Mouse (Mus musculus) MEL (cell line): ENCODE results near the gene Gm8298. TPM values are rescaled to one million over a fixed set of nuclear protein-coding genes. Genes with fewer than 3 reads are reported as not detected.
"Not testable (repeated sequence)": the region's sequence is repeated elsewhere in the genome, so short reads cannot be mapped to it uniquely, and the experiment has no call there.

Experiments used
- DNase-seq: peaks from one replicate; pipeline ENCODE4 v3.0.0; 2011; ENCODE audit warnings: low read depth, low spot score
- H3K27ac ChIP-seq: 2 replicates; pipeline ENCODE4 v1.5.1; 2012; ENCODE audit warnings: low read depth, mild to moderate bottlenecking, control low read depth, low read length, moderate library complexity; ENCODE audit not compliant: control insufficient read depth
- H3K27me3 ChIP-seq, 2 experiments: fragments of 150-350 bp in 1 of 2; sonication (generic) in 1 of 2; 2 replicates each; pipeline ENCODE4 v1.6.1; 2012; ENCODE audit warnings: low read length in 2 of 2, mild to moderate bottlenecking in 2 of 2, improper control_type of control experiment in 1 of 2, moderate library complexity in 1 of 2; ENCODE audit not compliant: insufficient read depth in 2 of 2, control insufficient read depth in 1 of 2
- H3K36me3 ChIP-seq, 2 experiments: 2 replicates each; pipeline ENCODE4 v1.6.1; 2012 to 2014; ENCODE audit warnings: low read length in 2 of 2, improper control_type of control experiment in 1 of 2, inconsistent platforms in 1 of 2, mild to moderate bottlenecking in 1 of 2; ENCODE audit not compliant: insufficient read depth in 2 of 2, control insufficient read depth in 1 of 2
- H3K4me1 ChIP-seq, 2 experiments: fragments of 150-350 bp in 1 of 2; sonication (generic) in 1 of 2; 2 replicates each; pipeline ENCODE4 v1.6.1; 2012; ENCODE audit warnings: low read length in 2 of 2, improper control_type of control experiment in 1 of 2, mild to moderate bottlenecking in 1 of 2; ENCODE audit not compliant: insufficient read depth in 2 of 2, control insufficient read depth in 1 of 2
- H3K4me3 ChIP-seq, 2 experiments: fragments of 150-350 bp in 1 of 2; sonication (generic) in 1 of 2; 2 replicates each; pipeline ENCODE4 v1.5.1; 2012; ENCODE audit warnings: low read depth in 2 of 2, low read length in 2 of 2, mild to moderate bottlenecking in 2 of 2, moderate library complexity in 2 of 2, control low read depth in 1 of 2, improper control_type of control experiment in 1 of 2; ENCODE audit not compliant: control insufficient read depth in 1 of 2, insufficient read depth in 1 of 2
- H3K79me2 ChIP-seq: 2 replicates; pipeline ENCODE4 v1.6.1; 2012; ENCODE audit warnings: mild to moderate bottlenecking, low read length, moderate library complexity; ENCODE audit not compliant: control insufficient read depth, poor library complexity, insufficient read depth
- H3K9ac ChIP-seq: 2 replicates; pipeline ENCODE4 v1.6.1; 2012; ENCODE audit warnings: low read depth, mild to moderate bottlenecking, control low read depth, low read length, moderate library complexity; ENCODE audit not compliant: control insufficient read depth, poor library complexity, severe bottlenecking
- H3K9me3 ChIP-seq: fragments of 150-350 bp; sonication (generic); replicated peaks from 2 replicates; pipeline ENCODE4 v1.6.1; 2012; ENCODE audit warnings: mild to moderate bottlenecking, low read length, improper control_type of control experiment, moderate library complexity; ENCODE audit not compliant: insufficient read depth
- CTCF ChIP-seq, 3 experiments: IDR thresholded peaks in 2 of 3; conservative IDR thresholded peaks in 1 of 3; 2 replicates each; pipeline ENCODE4 v1.5.1; 2011 to 2012; ENCODE audit warnings: low read length in 3 of 3, low read depth in 2 of 3, mild to moderate bottlenecking in 2 of 3, improper control_type of control experiment in 1 of 3, inconsistent platforms in 1 of 3, mixed read lengths in 1 of 3, moderate library complexity in 1 of 3; ENCODE audit not compliant: control insufficient read depth in 1 of 3, insufficient read depth in 1 of 3, poor library complexity in 1 of 3, severe bottlenecking in 1 of 3
- MAX ChIP-seq: IDR thresholded peaks from 2 replicates; pipeline ENCODE4 v1.6.1; 2011; ENCODE audit warnings: low read length, improper control_type of control experiment
- MEF2A ChIP-seq: IDR thresholded peaks from 2 replicates; pipeline ENCODE4 v1.6.1; 2014; ENCODE audit warnings: low read depth, mild to moderate bottlenecking, inconsistent platforms, low read length, improper control_type of control experiment; ENCODE audit not compliant: poor library complexity, insufficient replicate concordance, severe bottlenecking; ENCODE audit errors: extremely low read depth
- MXI1 ChIP-seq: IDR thresholded peaks from 2 replicates; pipeline ENCODE4 v1.6.1; 2011; ENCODE audit warnings: mild to moderate bottlenecking, low read depth, low read length, improper control_type of control experiment
- POLR2A ChIP-seq, 2 experiments: IDR thresholded peaks; 2 replicates each; pipeline ENCODE4 v1.6.1; 2011 to 2012; ENCODE audit warnings: low read length in 2 of 2, mild to moderate bottlenecking in 2 of 2, control low read depth in 1 of 2, improper control_type of control experiment in 1 of 2, low read depth in 1 of 2, moderate library complexity in 1 of 2; ENCODE audit not compliant: control insufficient read depth in 1 of 2, insufficient read depth in 1 of 2, poor library complexity in 1 of 2
- POLR2AphosphoS2 ChIP-seq: IDR thresholded peaks from 2 replicates; pipeline ENCODE4 v1.6.1; 2011; ENCODE audit warnings: low read length, improper control_type of control experiment
- RAD21 ChIP-seq: IDR thresholded peaks from 2 replicates; pipeline ENCODE4 v1.6.1; 2011; ENCODE audit warnings: mild to moderate bottlenecking, low read depth, low read length, improper control_type of control experiment
- SMC3 ChIP-seq: IDR thresholded peaks from 2 replicates; pipeline ENCODE4 v1.6.1; 2011; ENCODE audit warnings: low read depth, low read length, improper control_type of control experiment
- USF1 ChIP-seq: IDR thresholded peaks from 2 replicates; pipeline ENCODE4 v1.6.1; 2014; ENCODE audit warnings: low read depth, mild to moderate bottlenecking, inconsistent platforms, low read length, improper control_type of control experiment, moderate library complexity
- USF2 ChIP-seq, 2 experiments: IDR thresholded peaks; 2 replicates each; pipeline ENCODE4 v1.6.1; 2011 to 2012; ENCODE audit warnings: improper control_type of control experiment in 2 of 2, low read length in 2 of 2, borderline replicate concordance in 1 of 2, inconsistent platforms in 1 of 2, low read depth in 1 of 2, mild to moderate bottlenecking in 1 of 2; ENCODE audit not compliant: insufficient read depth in 1 of 2
- ZC3H11A ChIP-seq: IDR thresholded peaks from 2 replicates; pipeline ENCODE4 v1.6.1; 2012; ENCODE audit warnings: low read depth, mild to moderate bottlenecking, inconsistent platforms, low read length, improper control_type of control experiment
- ZNF384 ChIP-seq: IDR thresholded peaks from 2 replicates; pipeline ENCODE4 v1.6.1; 2012; ENCODE audit warnings: low read depth, mild to moderate bottlenecking, inconsistent platforms, low read length, improper control_type of control experiment
- polyA plus RNA-seq, 2 experiments: library from polyadenylated mRNA; stranded (reverse) in 1 of 2; unstranded in 1 of 2; fragments of >175 nt in 1 of 2; fragments of >200 nt in 1 of 2; gene quantifications; 2 replicates each; pipeline versions ENCODE4 v1.2.1 to v1.2.4; 2012; ENCODE audit warnings: low replicate concordance in 2 of 2, low read depth in 1 of 2; ENCODE audit not compliant: insufficient read length in 2 of 2, insufficient read depth in 1 of 2, missing spikeins in 1 of 2
- total RNA-seq: library from RNA; depleted of rRNA; stranded (reverse); fragments of 300-350 nt; gene quantifications from 2 replicates; pipeline ENCODE4 v1.2.3, GENCODE M21; 2012

Gene Gm8298
- total and polyA plus RNA-seq, 3 experiments = not detected

DNA sequence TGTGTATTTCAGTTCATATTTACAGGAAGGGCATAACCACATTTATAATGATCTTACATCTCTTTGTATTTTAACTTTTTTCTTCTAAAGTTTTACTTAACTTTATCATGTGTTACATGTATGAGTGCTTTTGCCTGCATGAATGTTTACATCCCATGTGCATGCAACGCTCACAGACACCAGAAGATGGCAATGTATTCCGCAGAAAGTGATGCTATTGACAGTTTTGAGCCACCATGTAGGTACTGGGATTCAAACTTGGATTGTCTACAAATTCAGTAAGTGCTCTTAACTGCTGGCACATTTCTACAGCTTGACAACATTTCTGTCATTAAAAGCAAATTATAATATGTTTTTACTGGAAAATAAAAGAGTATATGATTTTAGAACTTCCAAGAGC lies 9.9 kb downstream of the Gm8298 start:
- Histone ChIP-seq H3K9ac (no peak overlapping the region), H3K36me3 (no peaks in the 10 kb centered on the region), H3K9me3 (no peaks in the 10 kb centered on the region), H3K4me1 (no peaks in the 10 kb centered on the region), H3K4me3 (no peak overlapping the region), H3K79me2 (no peaks in the 10 kb centered on the region), H3K27ac (no peak overlapping the region), H3K27me3 (no peaks in the 10 kb centered on the region; a peak in 1 of 4 replicates)
- TF ChIP-seq ZNF384 = no peak
- TF ChIP-seq MEF2A = no peak
- peak; percentile 83 for TF ChIP-seq SMC3
- TF ChIP-seq USF2 (IDR thresholded peaks at IDR 0.05; ENCODE audit: borderline replicate concordance in 1 of 2, insufficient read depth in 1 of 2, low read depth in 1 of 2, low read length in 2 of 2) = no peak
- no peak for TF ChIP-seq MXI1
- no peak for TF ChIP-seq POLR2A (IDR thresholded peaks at IDR 0.05; ENCODE audit: control insufficient read depth in 1 of 2, insufficient read depth in 1 of 2, low read depth in 1 of 2, low read length in 2 of 2, poor library complexity in 1 of 2)
- peak; percentile 72; the same call in 1 of the 2 replicates for TF ChIP-seq ZC3H11A
- no peak for TF ChIP-seq MAX
- TF ChIP-seq RAD21 = peak; percentile 87
- no peak for TF ChIP-seq POLR2AphosphoS2
- TF ChIP-seq CTCF (IDR thresholded peaks at IDR 0.05 in 2 of 3, conservative IDR thresholded peaks at IDR 0.05 in 1 of 3; ENCODE audit: control insufficient read depth in 1 of 3, insufficient read depth in 1 of 3, low read depth in 2 of 3, low read length in 3 of 3, poor library complexity in 1 of 3, severe bottlenecking in 1 of 3) = peak; percentile 46 to 75 (median 54)
- TF ChIP-seq USF1 = no peak
- peak; percentile 59 for DNase-seq

DNA sequence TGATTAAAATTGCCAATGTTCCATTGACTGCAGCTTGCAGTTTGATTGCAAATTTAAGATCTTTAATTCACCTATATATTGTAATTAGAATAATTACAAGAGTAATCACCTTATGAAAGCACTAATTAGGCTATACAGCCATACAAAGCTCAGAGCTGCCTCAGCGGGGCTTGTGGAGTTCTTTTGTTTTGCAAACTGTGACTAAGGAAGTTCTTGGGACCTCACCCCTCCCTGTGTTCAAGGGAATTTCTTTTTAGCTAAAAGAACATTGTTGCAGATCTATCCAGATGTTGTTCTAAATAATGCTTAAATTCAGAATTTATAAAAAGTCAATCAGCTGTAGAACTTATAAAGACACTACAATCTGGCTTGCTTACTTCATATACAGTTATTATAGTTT lies 16.8 kb downstream of the Gm8298 start:
- H3K9me3 ChIP-seq, H3K79me2 ChIP-seq, H3K27ac ChIP-seq, DNase-seq, H3K27me3 ChIP-seq, H3K9ac ChIP-seq, H3K4me1 ChIP-seq, H3K36me3 ChIP-seq, H3K4me3 ChIP-seq: not testable (repeated sequence)

DNA sequence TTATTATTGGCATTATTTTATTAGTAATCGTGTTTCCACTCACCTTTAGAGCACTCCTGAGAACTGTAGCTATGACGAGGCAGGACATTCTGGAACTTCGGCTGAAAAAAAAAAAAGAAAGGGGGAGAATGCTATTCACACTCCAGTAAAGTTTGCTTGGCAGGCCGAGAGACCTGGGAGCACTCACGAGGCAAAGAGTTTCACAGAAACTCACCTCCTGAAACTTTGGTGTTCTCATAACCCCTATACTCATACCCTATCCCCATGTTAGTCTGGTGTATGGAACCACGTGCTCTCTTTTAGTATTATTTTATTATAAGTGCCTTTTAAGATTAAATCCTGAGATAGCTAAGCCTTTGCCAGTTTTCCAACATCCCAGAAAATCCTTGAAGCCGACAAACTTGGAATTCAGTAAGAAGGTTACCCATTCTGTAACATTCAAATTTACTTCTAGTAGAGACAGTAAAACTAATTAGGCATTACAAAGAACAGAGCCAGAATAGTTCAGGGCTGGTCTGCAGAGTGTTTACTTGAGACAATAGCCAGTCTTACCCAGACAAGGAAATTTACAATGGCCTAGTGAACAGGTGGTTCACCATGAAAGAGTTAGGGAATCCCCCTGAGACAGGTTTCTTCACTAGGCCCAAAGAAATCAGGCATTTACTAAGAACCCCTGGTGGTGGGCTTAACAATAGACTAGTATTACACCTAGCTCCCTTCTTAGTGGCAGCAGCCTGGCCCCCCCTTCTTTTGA lies 19.1 kb downstream of the Gm8298 start:
- not testable (repeated sequence) for H3K9ac ChIP-seq, H3K27ac ChIP-seq, H3K4me1 ChIP-seq, H3K9me3 ChIP-seq, H3K36me3 ChIP-seq, DNase-seq, H3K27me3 ChIP-seq, H3K79me2 ChIP-seq, H3K4me3 ChIP-seq
